Mouse (Mus musculus): Measurements from ENCODE around the gene Uba2. TPM values are rescaled to one million over a fixed set of nuclear protein-coding genes. Genes with fewer than 3 reads are reported as not detected.
"Not testable (repeated sequence)": the region's sequence is repeated elsewhere in the genome, so short reads cannot be mapped to it uniquely, and the experiment has no call there.

Gene Uba2
- total and polyA plus RNA-seq, 2 experiments = 16.9 to 31.8 TPM

GRCm38 (mm10) chr7:34208027-34208745 lies 38.8 kb upstream of the Uba2 start:
- no peak for DNase-seq (ENCODE audit: extremely low read depth, low read depth, low spot score)
- H3K36me3 ChIP-seq (ENCODE audit: control insufficient read depth, insufficient read depth, low read length) = peaks cover 62% of the 10 kb centered on the region
- H3K27ac ChIP-seq (replicated peaks; ENCODE audit: insufficient read depth, low read depth, low read length) = no peak overlapping the region
- H3K27me3 ChIP-seq (ENCODE audit: control insufficient read depth, insufficient read depth, low read length) = no peaks in the 10 kb centered on the region
- TF ChIP-seq CTCF (IDR thresholded peaks at IDR 0.05; ENCODE audit: low read depth, low read length) (peak; percentile 32; the same call in 1 of the 2 replicates), POLR2A (IDR thresholded peaks at IDR 0.05; ENCODE audit: extremely low read depth, insufficient read depth, low read length) (no peak)
- no peaks in the 10 kb centered on the region for H3K79me2 ChIP-seq (ENCODE audit: control insufficient read depth, insufficient read depth, low read length)
- 89% methylated on average over 9 of the region's 9 CpGs for WGBS
- H3K9ac ChIP-seq (ENCODE audit: low read depth, low read length) = no peak overlapping the region
- no peaks in the 10 kb centered on the region; the same call in 1 of the 2 replicates for H3K4me1 ChIP-seq (ENCODE audit: control insufficient read depth, insufficient read depth, low read length)
- no peak overlapping the region for H3K4me3 ChIP-seq (ENCODE audit: insufficient read depth, low read depth, low read length)

GRCm38 (mm10) chr7:34206331-34206730 lies 36.9 kb upstream of the Uba2 start:
- Histone ChIP-seq H3K36me3 (ENCODE audit: control insufficient read depth, insufficient read depth, low read length) (peaks cover 71% of the 10 kb centered on the region), H3K27me3 (ENCODE audit: control insufficient read depth, insufficient read depth, low read length) (no peaks in the 10 kb centered on the region), H3K4me1 (ENCODE audit: control insufficient read depth, insufficient read depth, low read length) (no peaks in the 10 kb centered on the region; the same call in 1 of the 2 replicates)

GRCm38 (mm10) chr7:34202147-34202546 lies 32.7 kb upstream of the Uba2 start:
- WGBS = 94% methylated on average over 10 of the region's 10 CpGs
- not testable (repeated sequence) for H3K4me1 ChIP-seq (ENCODE audit: control insufficient read depth, insufficient read depth, low read length); H3K4me3 ChIP-seq (ENCODE audit: insufficient read depth, low read depth, low read length); H3K27ac ChIP-seq (replicated peaks; ENCODE audit: insufficient read depth, low read depth, low read length); H3K79me2 ChIP-seq (ENCODE audit: control insufficient read depth, insufficient read depth, low read length); DNase-seq (ENCODE audit: extremely low read depth, low read depth, low spot score); H3K9ac ChIP-seq (ENCODE audit: low read depth, low read length); H3K27me3 ChIP-seq (ENCODE audit: control insufficient read depth, insufficient read depth, low read length)
- peaks cover 45% of the 10 kb centered on the region for H3K36me3 ChIP-seq (ENCODE audit: control insufficient read depth, insufficient read depth, low read length)

More at GRCm38 (mm10) chr7:34206331-34206730, 36.9 kb upstream of the Uba2 start:
- Histone ChIP-seq H3K27ac (replicated peaks; ENCODE audit: insufficient read depth, low read depth, low read length) (no peak overlapping the region), H3K79me2 (ENCODE audit: control insufficient read depth, insufficient read depth, low read length) (no peaks in the 10 kb centered on the region), H3K9ac (ENCODE audit: low read depth, low read length) (no peak overlapping the region), H3K4me3 (ENCODE audit: insufficient read depth, low read depth, low read length) (no peak overlapping the region)
- TF ChIP-seq POLR2A (IDR thresholded peaks at IDR 0.05; ENCODE audit: extremely low read depth, insufficient read depth, low read length) = no peak
- TF ChIP-seq CTCF (IDR thresholded peaks at IDR 0.05; ENCODE audit: low read depth, low read length) = no peak
- DNase-seq (ENCODE audit: extremely low read depth, low read depth, low spot score) = no peak
- WGBS = 95% methylated on average over 6 of the region's 6 CpGs

GRCm38 (mm10) chr7:34200829-34201228 lies 31.4 kb upstream of the Uba2 start:
- no peak for DNase-seq (ENCODE audit: extremely low read depth, low read depth, low spot score)
- Histone ChIP-seq H3K36me3 (ENCODE audit: control insufficient read depth, insufficient read depth, low read length) (peaks cover 33% of the 10 kb centered on the region), H3K4me3 (ENCODE audit: insufficient read depth, low read depth, low read length) (no peak overlapping the region), H3K27ac (replicated peaks; ENCODE audit: insufficient read depth, low read depth, low read length) (no peak overlapping the region), H3K79me2 (ENCODE audit: control insufficient read depth, insufficient read depth, low read length) (0 out of 2 replicates have a peak, but pooled peaks cover 2% of the 10 kb centered on the region), H3K9ac (ENCODE audit: low read depth, low read length) (no peak overlapping the region), H3K4me1 (ENCODE audit: control insufficient read depth, insufficient read depth, low read length) (peaks cover 3% of the 10 kb centered on the region; the same call in 1 of the 2 replicates), H3K27me3 (ENCODE audit: control insufficient read depth, insufficient read depth, low read length) (no peaks in the 10 kb centered on the region)
- TF ChIP-seq POLR2A (IDR thresholded peaks at IDR 0.05; ENCODE audit: extremely low read depth, insufficient read depth, low read length) (no peak), CTCF (IDR thresholded peaks at IDR 0.05; ENCODE audit: low read depth, low read length) (no peak)
- WGBS = 93% methylated on average over 2 of the region's 2 CpGs

GRCm38 (mm10) chr7:34198346-34198745 lies 28.9 kb upstream of the Uba2 start:
- no peak overlapping the region for H3K9ac ChIP-seq (ENCODE audit: low read depth, low read length)
- H3K36me3 ChIP-seq (ENCODE audit: control insufficient read depth, insufficient read depth, low read length) = peaks cover 18% of the 10 kb centered on the region
- 59% methylated on average over 3 of the region's 3 CpGs for WGBS
- peaks cover 6% of the 10 kb centered on the region; the same call in 1 of the 2 replicates for H3K79me2 ChIP-seq (ENCODE audit: control insufficient read depth, insufficient read depth, low read length)
- H3K4me3 ChIP-seq (ENCODE audit: insufficient read depth, low read depth, low read length) = no peak overlapping the region
- H3K27ac ChIP-seq (replicated peaks; ENCODE audit: insufficient read depth, low read depth, low read length) = no peak overlapping the region
- peak; percentile 50 for DNase-seq (ENCODE audit: extremely low read depth, low read depth, low spot score)
- TF ChIP-seq CTCF (IDR thresholded peaks at IDR 0.05; ENCODE audit: low read depth, low read length) = no peak; the same call in 1 of the 2 replicates
- TF ChIP-seq POLR2A (IDR thresholded peaks at IDR 0.05; ENCODE audit: extremely low read depth, insufficient read depth, low read length) = no peak
- peaks cover 7% of the 10 kb centered on the region; the same call in 1 of the 2 replicates for H3K4me1 ChIP-seq (ENCODE audit: control insufficient read depth, insufficient read depth, low read length)
- H3K27me3 ChIP-seq (ENCODE audit: control insufficient read depth, insufficient read depth, low read length) = no peaks in the 10 kb centered on the region
